Mouse (Mus musculus) brain, embryonic 14.5 days (tissue): ENCODE data around the gene Lmod3. TPM values are rescaled to one million over a fixed set of nuclear protein-coding genes. Genes with fewer than 3 reads are reported as not detected.

Source experiments
- DNase-seq: peaks from one replicate; pipeline ENCODE4 v3.0.0-alpha.2; 2011; ENCODE audit warnings: low read depth
- CTCF ChIP-seq: fragments of 200-500 bp; IDR thresholded peaks from 2 replicates; pipeline ENCODE4 v1.5.1; 2012; ENCODE audit warnings: inconsistent platforms, mild to moderate bottlenecking, moderate library complexity, borderline replicate concordance; ENCODE audit not compliant: insufficient read depth, insufficient read length; ENCODE audit errors: extremely low read depth
- POLR2A ChIP-seq: fragments of 200-500 bp; IDR thresholded peaks from 2 replicates; pipeline ENCODE4 v1.6.1; 2012; ENCODE audit warnings: mild to moderate bottlenecking, inconsistent platforms, borderline replicate concordance; ENCODE audit not compliant: poor library complexity, insufficient read depth, insufficient read length, severe bottlenecking; ENCODE audit errors: extremely low read depth
- polyA plus RNA-seq: library from polyadenylated mRNA; depleted of rRNA; stranded (reverse); fragments of >200 nt; gene quantifications from 2 replicates; pipeline ENCODE4 v1.2.3, GENCODE M21; 2012

Gene Lmod3
- polyA plus RNA-seq, 1 experiment = 0.05 TPM

- no peak for TF ChIP-seq CTCF
- no peak for DNase-seq
Observed at GRCm38 (mm10) chr6:97289838-97290237, 37.3 kb upstream of the Lmod3 start.

GRCm38 (mm10) chr6:97289316-97289820 is 36.8 kb upstream of the Lmod3 start:
- TF ChIP-seq CTCF (no peak), POLR2A (no peak)
- DNase-seq = no peak

DNA sequence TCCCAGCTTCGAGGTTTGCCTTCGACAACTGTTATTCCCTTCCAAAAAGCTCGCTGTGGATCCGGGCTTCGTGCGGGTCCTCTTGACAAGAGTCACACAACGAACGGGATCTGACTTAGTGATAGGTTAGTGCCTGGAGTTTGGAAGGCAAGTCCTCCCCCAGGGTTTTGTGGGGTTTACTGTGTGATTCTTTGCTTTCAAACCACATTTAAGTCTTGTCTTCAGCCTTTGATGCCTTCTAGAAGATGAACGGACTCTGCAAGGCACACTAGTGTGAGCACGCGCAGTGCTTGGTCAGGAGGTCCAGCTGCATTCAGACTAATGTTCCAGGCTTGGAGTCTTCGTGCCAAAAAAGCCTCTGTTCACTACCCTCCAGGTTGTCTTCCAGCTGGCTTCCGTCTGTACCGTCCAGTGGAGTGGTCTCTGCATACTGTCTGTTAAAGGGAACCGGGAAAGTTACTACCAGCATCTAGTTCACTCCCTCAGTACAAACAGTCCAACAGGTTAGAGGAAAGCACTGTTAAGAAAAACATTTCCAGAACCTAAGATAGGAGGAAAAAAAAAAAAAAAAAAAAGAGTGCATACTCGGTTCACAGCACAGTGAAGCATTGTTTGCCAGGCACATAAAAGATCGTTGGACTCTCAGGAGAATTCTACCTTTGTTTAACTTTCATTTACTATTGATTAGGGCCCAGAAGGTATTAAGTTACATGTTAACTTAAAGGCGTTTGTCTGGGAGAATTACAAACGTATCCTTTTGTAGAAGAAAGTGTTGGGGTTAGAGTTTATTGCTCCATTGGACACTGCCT is 35.7 kb upstream of the Lmod3 start:
- no peak for DNase-seq
- TF ChIP-seq POLR2A (no peak), CTCF (no peak)

DNA sequence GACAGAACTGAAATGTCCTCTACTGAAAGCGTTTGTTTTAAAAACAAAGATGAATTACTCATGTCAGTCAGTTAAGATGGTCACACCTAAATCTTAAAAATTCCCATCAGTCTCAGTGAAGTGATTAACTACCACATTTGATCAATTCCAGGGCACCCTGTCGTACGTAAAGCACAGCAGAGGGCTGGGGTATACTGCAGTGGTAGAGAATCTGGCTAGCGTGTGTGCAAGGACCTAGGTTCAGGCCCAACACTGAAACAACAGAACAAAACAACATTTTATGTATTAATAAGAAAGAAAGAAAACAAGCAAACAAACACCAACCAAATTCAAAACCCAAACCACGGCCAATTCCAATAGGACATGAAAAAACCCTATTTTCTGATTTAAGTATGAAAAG is 33.8 kb upstream of the Lmod3 start:
- no peak for DNase-seq
- no peak for TF ChIP-seq POLR2A
- TF ChIP-seq CTCF = no peak

- TF ChIP-seq CTCF (no peak), POLR2A (no peak)
- no peak for DNase-seq
Observed at GRCm38 (mm10) chr6:97283676-97284075, 31.1 kb upstream of the Lmod3 start.

GRCm38 (mm10) chr6:97278878-97279277 is 26.3 kb upstream of the Lmod3 start:
- peak; percentile 11 for DNase-seq
- TF ChIP-seq POLR2A (no peak), CTCF (no peak)

DNA sequence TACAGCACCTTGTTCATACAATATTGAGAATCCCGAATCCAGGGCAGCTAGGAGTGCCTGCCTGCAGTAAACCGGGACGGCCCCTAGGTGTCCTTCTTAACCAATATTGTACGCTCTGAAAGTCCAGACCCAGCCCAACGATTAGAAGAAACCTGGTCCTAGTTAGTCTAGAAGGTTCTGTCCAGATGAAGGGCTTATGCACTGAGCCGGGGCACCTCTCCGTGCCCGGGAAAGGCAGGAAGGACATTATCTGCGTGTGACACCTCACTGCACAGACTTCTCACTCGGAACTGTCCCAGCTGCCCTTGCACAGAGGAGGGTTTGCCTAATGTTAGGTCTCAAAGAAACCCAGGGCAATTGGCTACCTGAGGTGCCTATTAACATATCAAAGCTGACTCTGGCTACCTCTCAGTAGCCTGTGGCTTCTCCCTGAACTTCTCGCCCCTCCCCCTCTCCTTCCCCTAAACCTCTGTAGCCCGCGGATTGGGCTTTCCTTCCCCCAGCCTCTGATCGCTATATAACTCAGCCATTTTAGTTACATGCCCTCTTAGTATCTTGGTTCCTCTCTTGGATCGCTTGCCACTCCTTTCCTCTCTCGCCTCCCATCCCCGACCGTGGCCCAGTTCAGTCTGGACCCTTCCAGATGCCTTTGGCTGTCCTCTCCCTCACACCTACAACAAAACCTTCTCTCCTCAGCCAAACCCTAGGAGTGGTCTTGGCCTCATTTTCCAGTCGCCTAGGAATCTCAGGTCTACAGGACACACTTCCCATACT is 25.6 kb upstream of the Lmod3 start:
- TF ChIP-seq POLR2A (no peak), CTCF (peak; percentile 79; the same call in 1 of the 2 replicates)
- peak; percentile 85 for DNase-seq

DNA sequence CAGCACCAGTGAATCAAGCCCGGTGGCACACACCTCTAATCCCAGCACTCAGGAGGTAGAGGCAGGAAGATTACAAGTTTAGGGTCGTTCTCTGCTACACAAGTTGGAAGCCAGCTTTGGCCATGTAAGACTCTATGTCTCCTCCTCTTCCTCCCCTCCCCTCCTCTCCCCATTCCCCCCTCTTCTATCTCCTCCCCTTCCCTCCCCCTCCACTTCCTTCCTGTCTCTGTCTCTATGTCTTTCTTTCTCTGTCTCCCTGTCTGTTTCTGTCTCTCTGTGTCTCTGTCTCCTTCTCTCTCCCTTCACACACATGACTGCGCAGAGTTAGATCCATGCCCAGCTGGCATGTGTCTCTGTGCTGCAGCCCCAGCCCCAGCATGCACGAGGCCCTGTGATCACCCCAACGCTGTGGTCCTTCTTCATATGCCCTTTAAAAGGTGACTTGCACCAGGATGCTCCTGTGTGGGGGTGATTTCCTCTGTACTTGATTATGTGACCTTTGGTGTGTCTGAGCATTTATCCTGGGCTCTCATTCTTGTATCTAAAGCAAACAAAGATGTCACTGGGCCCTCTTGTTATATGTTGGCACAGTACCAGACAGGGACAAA is 24.4 kb upstream of the Lmod3 start:
- no peak for TF ChIP-seq CTCF
- no peak for TF ChIP-seq POLR2A
- DNase-seq = peak; percentile 24

- DNase-seq = peak; percentile 71
- TF ChIP-seq POLR2A (no peak), CTCF (no peak)
Observed at GRCm38 (mm10) chr6:97276366-97276765, 23.8 kb upstream of the Lmod3 start.

- no peak for DNase-seq
- TF ChIP-seq POLR2A = no peak
- TF ChIP-seq CTCF = no peak
Observed at GRCm38 (mm10) chr6:97275760-97276159, 23.2 kb upstream of the Lmod3 start.

DNA sequence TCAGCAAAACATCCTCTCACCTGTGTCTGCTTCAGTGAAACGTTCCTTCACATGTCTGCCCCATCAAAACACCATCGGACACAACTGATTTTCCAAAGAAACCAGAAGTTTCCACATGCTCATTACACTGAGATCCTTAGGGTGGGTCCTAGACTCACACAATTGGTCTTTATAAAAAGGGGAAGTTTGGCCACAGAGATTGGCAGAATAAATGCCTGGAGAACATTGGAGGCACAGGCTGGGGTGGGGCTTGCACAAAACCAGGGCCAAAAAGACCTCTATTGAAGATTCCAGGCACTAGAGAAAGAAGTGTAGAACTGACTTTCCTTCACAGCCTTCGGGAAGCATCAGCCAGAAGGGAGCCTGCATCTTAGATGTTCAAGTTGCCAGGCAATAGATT is 21.2 kb upstream of the Lmod3 start:
- no peak for TF ChIP-seq CTCF
- TF ChIP-seq POLR2A = no peak
- DNase-seq = no peak
